Mouse (Mus musculus) embryonic fibroblast, embryonic 13.5 days (primary cell): Measurements from ENCODE around the gene Gpsm3.
"Not testable (repeated sequence)": the region's sequence is repeated elsewhere in the genome, so short reads cannot be mapped to it uniquely, and the experiment has no call there.

Experiments used
- CTCF ChIP-seq: IDR thresholded peaks from 2 replicates; pipeline ENCODE4 v1.5.1; 2011; ENCODE audit warnings: mild to moderate bottlenecking, control low read depth, low read length, moderate library complexity, borderline replicate concordance; ENCODE audit not compliant: insufficient read depth
- POLR2A ChIP-seq: IDR thresholded peaks from 2 replicates; pipeline ENCODE4 v1.6.1; 2011; ENCODE audit warnings: low read depth, mild to moderate bottlenecking, control low read depth, low read length, moderate library complexity

DNA sequence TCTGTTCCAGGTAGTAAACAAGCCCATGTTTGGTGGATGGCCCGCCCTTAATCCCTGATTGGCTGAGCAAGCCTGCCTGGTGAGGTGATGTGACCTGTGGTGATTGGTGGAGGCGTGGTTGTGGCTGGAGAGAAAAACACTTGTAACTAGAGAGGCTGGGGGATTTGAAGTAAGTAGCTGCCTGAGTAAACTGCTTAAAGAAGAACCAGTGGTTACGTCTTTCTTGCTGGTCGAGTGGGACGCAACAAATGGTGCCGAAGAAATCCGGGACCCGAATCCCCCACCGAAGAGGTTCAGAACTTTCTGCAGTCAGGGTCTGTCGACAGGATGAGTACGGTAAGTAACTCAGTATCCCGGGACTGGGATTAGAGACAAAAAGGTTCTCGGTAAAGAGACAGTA lies 46.0 kb upstream of the Gpsm3 start:
- not testable (repeated sequence) for TF ChIP-seq CTCF, POLR2A
